Mouse (Mus musculus) olfactory bulb, adult 2 months (tissue): Measurements from ENCODE around the gene Gart.

ENCODE experiments used
- CTCF ChIP-seq: fragments of 200-500 bp; IDR thresholded peaks from 2 replicates; pipeline ENCODE4 v1.5.1; 2012; ENCODE audit warnings: low read depth, mild to moderate bottlenecking, low read length, moderate library complexity; ENCODE audit not compliant: insufficient read depth
- POLR2A ChIP-seq: fragments of 200-500 bp; IDR thresholded peaks from 2 replicates; pipeline ENCODE4 v1.6.1; 2012; ENCODE audit warnings: mild to moderate bottlenecking, low read depth, low read length, moderate library complexity; ENCODE audit not compliant: insufficient read depth

DNA sequence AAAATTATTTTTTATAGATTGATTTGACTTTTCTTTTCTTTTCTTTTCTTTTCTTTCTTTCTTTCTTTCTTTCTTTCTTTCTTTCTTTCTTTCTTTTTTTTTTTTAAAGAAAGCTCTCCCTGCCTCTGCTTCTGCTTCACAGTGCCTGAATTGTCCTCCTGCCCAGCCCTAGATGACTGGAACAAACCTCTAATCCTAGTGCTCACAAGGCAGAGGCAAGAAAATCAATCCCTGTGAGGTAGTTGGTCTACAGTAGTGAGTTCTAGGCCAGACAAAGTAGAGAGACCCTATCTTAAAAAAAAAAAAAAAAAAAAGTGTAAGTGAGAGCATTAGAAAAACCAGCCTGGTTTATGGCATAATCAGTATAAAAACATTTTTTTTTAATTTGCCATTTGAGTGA, 3.0 kb upstream of the Gart start:
- TF ChIP-seq POLR2A (no peak), CTCF (no peak)
